Mouse (Mus musculus): ENCODE data around the gene Hmcn2. TPM values are rescaled to one million over a fixed set of nuclear protein-coding genes. Genes with fewer than 3 reads are reported as not detected.

Hmcn2 gene
- polyA plus RNA-seq, 1 experiment from 2014 or later, result 4.7 TPM

- ATAC-seq, result peak; percentile 56
- H3K36me3 ChIP-seq (ENCODE audit: control insufficient read depth, insufficient read depth, low read length), result no peaks in the 10 kb centered on the region
- no peak overlapping the region for H3K4me3 ChIP-seq (ENCODE audit: low read length)
- H3K27me3 ChIP-seq (replicated peaks; ENCODE audit: control insufficient read depth, insufficient read depth, low read length), result no peaks in the 10 kb centered on the region
- H3K4me1 ChIP-seq (ENCODE audit: control insufficient read depth, insufficient read depth, low read length), result no peaks in the 10 kb centered on the region
- WGBS, result 22% methylated on average over 8 of the region's 8 CpGs
- no peak overlapping the region for H3K9ac ChIP-seq (ENCODE audit: low read depth, low read length)
- no peak overlapping the region for H3K4me2 ChIP-seq (ENCODE audit: low read depth, low read length)
- H3K27ac ChIP-seq (ENCODE audit: low read length), result no peak overlapping the region
- no peaks in the 10 kb centered on the region for H3K9me3 ChIP-seq (ENCODE audit: control insufficient read depth, low read length)
These were observed 104.4 kb downstream of the Hmcn2 start for GRCm38 (mm10) chr2:31418571-31418970.

- Histone ChIP-seq H3K9ac (ENCODE audit: low read depth, low read length) (no peak overlapping the region), H3K27ac (ENCODE audit: low read length) (no peak overlapping the region), H3K4me2 (ENCODE audit: low read depth, low read length) (no peak overlapping the region), H3K4me1 (ENCODE audit: control insufficient read depth, insufficient read depth, low read length) (no peaks in the 10 kb centered on the region), H3K9me3 (ENCODE audit: control insufficient read depth, low read length) (no peaks in the 10 kb centered on the region), H3K4me3 (ENCODE audit: low read length) (no peak overlapping the region), H3K36me3 (ENCODE audit: control insufficient read depth, insufficient read depth, low read length) (no peaks in the 10 kb centered on the region), H3K27me3 (replicated peaks; ENCODE audit: control insufficient read depth, insufficient read depth, low read length) (no peaks in the 10 kb centered on the region)
- ATAC-seq, result 0 out of 2 replicates have a peak, but pooled peaks have one; percentile 33
- 72% methylated on average over 6 of the region's 6 CpGs for WGBS
These were observed 106.7 kb downstream of the Hmcn2 start for GRCm38 (mm10) chr2:31420914-31421313.

GRCm38 (mm10) chr2:31422576-31422975 lies 108.4 kb downstream of the Hmcn2 start:
- Histone ChIP-seq H3K9me3 (ENCODE audit: control insufficient read depth, low read length) (no peaks in the 10 kb centered on the region), H3K4me2 (ENCODE audit: low read depth, low read length) (no peak overlapping the region), H3K4me3 (ENCODE audit: low read length) (no peak overlapping the region), H3K9ac (ENCODE audit: low read depth, low read length) (no peak overlapping the region), H3K27me3 (replicated peaks; ENCODE audit: control insufficient read depth, insufficient read depth, low read length) (no peaks in the 10 kb centered on the region), H3K27ac (ENCODE audit: low read length) (no peak overlapping the region), H3K36me3 (ENCODE audit: control insufficient read depth, insufficient read depth, low read length) (no peaks in the 10 kb centered on the region), H3K4me1 (ENCODE audit: control insufficient read depth, insufficient read depth, low read length) (no peaks in the 10 kb centered on the region)
- 60% methylated on average over 6 of the region's 6 CpGs for WGBS
- ATAC-seq, result no peak

DNA sequence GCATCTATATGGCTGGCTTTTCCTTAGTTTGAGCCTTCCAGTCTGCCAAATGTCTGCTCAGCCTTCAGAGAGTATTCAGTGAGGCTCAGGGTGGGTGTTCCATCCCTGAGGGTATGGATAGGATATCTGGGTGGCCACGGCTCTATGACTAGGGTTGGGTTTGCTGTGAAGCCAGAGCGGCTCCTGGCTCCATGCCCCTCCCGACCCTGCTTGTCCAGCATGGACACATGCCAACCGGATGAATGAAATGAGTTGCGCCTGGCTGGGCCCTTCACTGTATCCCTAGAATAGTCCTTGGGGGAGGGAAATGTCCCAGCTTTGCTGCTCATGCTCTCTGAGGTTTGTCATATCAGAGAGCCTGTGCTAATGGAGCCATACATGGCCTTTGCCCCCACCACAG lies 117.3 kb downstream of the Hmcn2 start:
- Histone ChIP-seq H3K36me3 (ENCODE audit: control insufficient read depth, insufficient read depth, low read length) (no peaks in the 10 kb centered on the region), H3K27ac (ENCODE audit: low read length) (no peak overlapping the region), H3K4me2 (ENCODE audit: low read depth, low read length) (no peak overlapping the region), H3K9ac (ENCODE audit: low read depth, low read length) (no peak overlapping the region), H3K9me3 (ENCODE audit: control insufficient read depth, low read length) (no peaks in the 10 kb centered on the region), H3K4me3 (ENCODE audit: low read length) (no peak overlapping the region), H3K4me1 (ENCODE audit: control insufficient read depth, insufficient read depth, low read length) (no peaks in the 10 kb centered on the region), H3K27me3 (replicated peaks; ENCODE audit: control insufficient read depth, insufficient read depth, low read length) (no peaks in the 10 kb centered on the region)
- no peak for ATAC-seq
- 76% methylated on average over 5 of the region's 5 CpGs for WGBS

DNA sequence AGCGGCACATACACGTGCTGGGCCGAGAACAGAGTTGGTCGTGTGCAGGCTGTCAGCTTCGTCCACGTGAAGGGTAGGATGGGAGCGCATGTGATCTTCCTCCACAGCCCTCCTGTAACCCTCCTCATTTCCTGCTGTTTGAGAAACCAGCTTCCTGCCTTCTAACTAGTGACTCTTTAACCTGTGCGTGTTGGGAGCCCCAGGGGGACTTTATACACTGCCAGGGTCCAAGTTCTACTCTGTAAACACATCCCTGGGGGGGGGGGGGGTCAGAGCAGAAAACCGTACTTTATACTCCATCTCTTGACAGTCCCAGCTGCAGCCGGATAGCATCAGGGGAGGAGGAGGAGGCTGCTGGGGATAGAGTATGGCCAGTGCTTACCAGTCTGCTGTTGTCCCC lies 120.5 kb downstream of the Hmcn2 start:
- H3K4me3 ChIP-seq (ENCODE audit: low read length), result no peak overlapping the region
- no peaks in the 10 kb centered on the region for H3K9me3 ChIP-seq (ENCODE audit: control insufficient read depth, low read length)
- H3K27me3 ChIP-seq (replicated peaks; ENCODE audit: control insufficient read depth, insufficient read depth, low read length), result no peaks in the 10 kb centered on the region
- WGBS, result 52% methylated on average over 10 of the region's 10 CpGs
- no peak for ATAC-seq
- H3K9ac ChIP-seq (ENCODE audit: low read depth, low read length), result no peak overlapping the region
- no peak overlapping the region for H3K27ac ChIP-seq (ENCODE audit: low read length)
- H3K4me1 ChIP-seq (ENCODE audit: control insufficient read depth, insufficient read depth, low read length), result 0 out of 2 replicates have a peak, but pooled peaks cover 3% of the 10 kb centered on the region
- H3K4me2 ChIP-seq (ENCODE audit: low read depth, low read length), result no peak overlapping the region
- no peaks in the 10 kb centered on the region for H3K36me3 ChIP-seq (ENCODE audit: control insufficient read depth, insufficient read depth, low read length)

GRCm38 (mm10) chr2:31435567-31435966 lies 121.4 kb downstream of the Hmcn2 start:
- Histone ChIP-seq H3K4me3 (ENCODE audit: low read length) (no peak overlapping the region), H3K4me1 (ENCODE audit: control insufficient read depth, insufficient read depth, low read length) (0 out of 2 replicates have a peak, but pooled peaks cover 3% of the 10 kb centered on the region), H3K27ac (ENCODE audit: low read length) (no peak overlapping the region), H3K36me3 (ENCODE audit: control insufficient read depth, insufficient read depth, low read length) (no peaks in the 10 kb centered on the region), H3K27me3 (replicated peaks; ENCODE audit: control insufficient read depth, insufficient read depth, low read length) (no peaks in the 10 kb centered on the region), H3K9ac (ENCODE audit: low read depth, low read length) (no peak overlapping the region), H3K4me2 (ENCODE audit: low read depth, low read length) (no peak overlapping the region), H3K9me3 (ENCODE audit: control insufficient read depth, low read length) (no peaks in the 10 kb centered on the region)
- ATAC-seq, result no peak; the same call in 1 of the 2 replicates
- 51% methylated on average over 6 of the region's 6 CpGs for WGBS

- H3K9ac ChIP-seq (ENCODE audit: low read depth, low read length), result no peak overlapping the region
- no peak overlapping the region for H3K4me2 ChIP-seq (ENCODE audit: low read depth, low read length)
- H3K9me3 ChIP-seq (ENCODE audit: control insufficient read depth, low read length), result no peaks in the 10 kb centered on the region
- WGBS, result 60% methylated on average over 14 of the region's 14 CpGs
- H3K4me3 ChIP-seq (ENCODE audit: low read length), result no peak overlapping the region
- no peaks in the 10 kb centered on the region for H3K27me3 ChIP-seq (replicated peaks; ENCODE audit: control insufficient read depth, insufficient read depth, low read length)
- ATAC-seq, result no peak
- H3K36me3 ChIP-seq (ENCODE audit: control insufficient read depth, insufficient read depth, low read length), result no peaks in the 10 kb centered on the region
- no peak overlapping the region for H3K27ac ChIP-seq (ENCODE audit: low read length)
- H3K4me1 ChIP-seq (ENCODE audit: control insufficient read depth, insufficient read depth, low read length), result 0 out of 2 replicates have a peak, but pooled peaks cover 5% of the 10 kb centered on the region
These were observed 123.4 kb downstream of the Hmcn2 start for GRCm38 (mm10) chr2:31437480-31438245.

DNA sequence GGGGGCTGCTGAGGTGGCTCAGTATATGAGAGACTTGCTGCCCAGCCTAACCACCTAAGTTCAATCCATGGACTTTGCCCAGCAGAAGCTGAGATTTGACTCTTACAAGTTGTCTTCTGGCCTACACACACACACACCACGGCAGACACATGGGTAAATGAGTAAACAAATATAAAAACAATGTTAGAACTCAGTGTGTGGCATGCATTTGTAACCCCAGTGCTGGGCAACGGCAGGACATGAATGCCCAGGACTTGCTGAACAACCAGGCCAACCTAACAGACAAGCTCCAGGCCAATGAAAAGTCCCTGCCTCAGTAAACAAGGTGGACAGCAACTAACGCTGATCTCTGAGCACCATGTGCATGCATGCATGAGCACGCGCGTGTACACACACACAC lies 125.4 kb downstream of the Hmcn2 start:
- Histone ChIP-seq H3K36me3 (ENCODE audit: control insufficient read depth, insufficient read depth, low read length) (no peaks in the 10 kb centered on the region), H3K4me3 (ENCODE audit: low read length) (no peak overlapping the region), H3K9ac (ENCODE audit: low read depth, low read length) (no peak overlapping the region), H3K27me3 (replicated peaks; ENCODE audit: control insufficient read depth, insufficient read depth, low read length) (no peaks in the 10 kb centered on the region), H3K4me1 (ENCODE audit: control insufficient read depth, insufficient read depth, low read length) (0 out of 2 replicates have a peak, but pooled peaks cover 5% of the 10 kb centered on the region), H3K9me3 (ENCODE audit: control insufficient read depth, low read length) (no peaks in the 10 kb centered on the region), H3K27ac (ENCODE audit: low read length) (no peak overlapping the region), H3K4me2 (ENCODE audit: low read depth, low read length) (no peak overlapping the region)
- 78% methylated on average over 6 of the region's 6 CpGs for WGBS
- ATAC-seq, result no peak

- WGBS, result 56% methylated on average over 11 of the region's 11 CpGs
- Histone ChIP-seq H3K4me1 (ENCODE audit: control insufficient read depth, insufficient read depth, low read length) (0 out of 2 replicates have a peak, but pooled peaks cover 2% of the 10 kb centered on the region), H3K27ac (ENCODE audit: low read length) (no peak overlapping the region), H3K9ac (ENCODE audit: low read depth, low read length) (no peak overlapping the region), H3K9me3 (ENCODE audit: control insufficient read depth, low read length) (no peaks in the 10 kb centered on the region), H3K4me3 (ENCODE audit: low read length) (no peak overlapping the region), H3K27me3 (replicated peaks; ENCODE audit: control insufficient read depth, insufficient read depth, low read length) (no peaks in the 10 kb centered on the region), H3K4me2 (ENCODE audit: low read depth, low read length) (no peak overlapping the region), H3K36me3 (ENCODE audit: control insufficient read depth, insufficient read depth, low read length) (no peaks in the 10 kb centered on the region)
- ATAC-seq, result peak; percentile 80
These were observed 128.4 kb downstream of the Hmcn2 start for GRCm38 (mm10) chr2:31442480-31443160.
